Mouse (Mus musculus): ENCODE data around the gene Dact3. TPM values are rescaled to one million over a fixed set of nuclear protein-coding genes. Genes with fewer than 3 reads are reported as not detected.

Dact3 gene
- 9.5 TPM for polyA plus RNA-seq (2014; fragmentation: Illumina TruSeq; extraction: RNeasy Lipid Tissue Mini Kit (QIAGEN cat#74804); ENCODE audit: low read depth, low replicate concordance)

GRCm38 (mm10) chr7:16875310-16875325 is at the start of gene Dact3:
Dact3 (plus strand) TSS chr7:16875317.

GRCm38 (mm10) chr7:16842645-16843063 is 32.5 kb upstream of the Dact3 start, which contains the start of gene Prkd2:
Prkd2 (plus strand) TSS chr7:16842902.

GRCm38 (mm10) chr7:16891641-16892351 is 16.7 kb downstream of the Dact3 start, which contains the start of gene Gng8:
Gng8 (plus strand) TSS chr7:16891786.

GRCm38 (mm10) chr7:16906281-16906680 is 31.2 kb downstream of the Dact3 start, which contains the start of gene Ptgir:
Ptgir (plus strand) TSS chr7:16906490.

GRCm38 (mm10) chr7:16924037-16924834 is 49.1 kb downstream of the Dact3 start, which contains the start of gene Calm3:
Calm3 (minus strand) TSS chr7:16924114.

Other genes with a start within 250 kb of the Dact3 start
- not detected for gene Ceacam15, start 199.6 kb upstream of the Dact3 start, polyA plus RNA-seq (2014; fragmentation: Illumina TruSeq; extraction: RNeasy Lipid Tissue Mini Kit (QIAGEN cat#74804); ENCODE audit: low read depth, low replicate concordance)
- gene Ceacam9, start 153.4 kb upstream of the Dact3 start, polyA plus RNA-seq (2014; fragmentation: Illumina TruSeq; extraction: RNeasy Lipid Tissue Mini Kit (QIAGEN cat#74804); ENCODE audit: low read depth, low replicate concordance), result not detected
- gene Ap2s1, start 136.9 kb upstream of the Dact3 start, polyA plus RNA-seq (2014; fragmentation: Illumina TruSeq; extraction: RNeasy Lipid Tissue Mini Kit (QIAGEN cat#74804); ENCODE audit: low read depth, low replicate concordance), result 101 TPM
- gene Slc1a5, start 94.0 kb upstream of the Dact3 start, polyA plus RNA-seq (2014; fragmentation: Illumina TruSeq; extraction: RNeasy Lipid Tissue Mini Kit (QIAGEN cat#74804); ENCODE audit: low read depth, low replicate concordance), result 27.6 TPM
- 57.6 TPM for gene Strn4, start 59.4 kb upstream of the Dact3 start, polyA plus RNA-seq (2014; fragmentation: Illumina TruSeq; extraction: RNeasy Lipid Tissue Mini Kit (QIAGEN cat#74804); ENCODE audit: low read depth, low replicate concordance)
- gene Fkrp, start 58.6 kb upstream of the Dact3 start, polyA plus RNA-seq (2014; fragmentation: Illumina TruSeq; extraction: RNeasy Lipid Tissue Mini Kit (QIAGEN cat#74804); ENCODE audit: low read depth, low replicate concordance), result 41.3 TPM
- 16.4 TPM for gene Prkd2, start 32.4 kb upstream of the Dact3 start, polyA plus RNA-seq (2014; fragmentation: Illumina TruSeq; extraction: RNeasy Lipid Tissue Mini Kit (QIAGEN cat#74804); ENCODE audit: low read depth, low replicate concordance)
- gene Gng8, start 16.5 kb downstream of the Dact3 start, polyA plus RNA-seq (2014; fragmentation: Illumina TruSeq; extraction: RNeasy Lipid Tissue Mini Kit (QIAGEN cat#74804); ENCODE audit: low read depth, low replicate concordance), result 3.7 TPM
- 3.4 TPM for gene Ptgir, start 31.2 kb downstream of the Dact3 start, polyA plus RNA-seq (2014; fragmentation: Illumina TruSeq; extraction: RNeasy Lipid Tissue Mini Kit (QIAGEN cat#74804); ENCODE audit: low read depth, low replicate concordance)
- 115 TPM for gene Calm3, start 48.8 kb downstream of the Dact3 start, polyA plus RNA-seq (2014; fragmentation: Illumina TruSeq; extraction: RNeasy Lipid Tissue Mini Kit (QIAGEN cat#74804); ENCODE audit: low read depth, low replicate concordance)
- 3.4 TPM for gene Pnmal2, start 69.4 kb downstream of the Dact3 start, polyA plus RNA-seq (2014; fragmentation: Illumina TruSeq; extraction: RNeasy Lipid Tissue Mini Kit (QIAGEN cat#74804); ENCODE audit: low read depth, low replicate concordance)
- gene Pnmal1, start 84.4 kb downstream of the Dact3 start, polyA plus RNA-seq (2014; fragmentation: Illumina TruSeq; extraction: RNeasy Lipid Tissue Mini Kit (QIAGEN cat#74804); ENCODE audit: low read depth, low replicate concordance), result 0.10 TPM
- not detected for gene Gm42372, start 107.8 kb downstream of the Dact3 start, polyA plus RNA-seq (2014; fragmentation: Illumina TruSeq; extraction: RNeasy Lipid Tissue Mini Kit (QIAGEN cat#74804); ENCODE audit: low read depth, low replicate concordance)
- 3.9 TPM for gene Ccdc8, start 117.4 kb downstream of the Dact3 start, polyA plus RNA-seq (2014; fragmentation: Illumina TruSeq; extraction: RNeasy Lipid Tissue Mini Kit (QIAGEN cat#74804); ENCODE audit: low read depth, low replicate concordance)
- 78.9 TPM for gene Ppp5c, start 152.6 kb downstream of the Dact3 start, polyA plus RNA-seq (2014; fragmentation: Illumina TruSeq; extraction: RNeasy Lipid Tissue Mini Kit (QIAGEN cat#74804); ENCODE audit: low read depth, low replicate concordance)
- gene Hif3a, start 187.1 kb downstream of the Dact3 start, polyA plus RNA-seq (2014; fragmentation: Illumina TruSeq; extraction: RNeasy Lipid Tissue Mini Kit (QIAGEN cat#74804); ENCODE audit: low read depth, low replicate concordance), result 0.84 TPM
- not detected for gene Psg16, start 198.7 kb downstream of the Dact3 start, polyA plus RNA-seq (2014; fragmentation: Illumina TruSeq; extraction: RNeasy Lipid Tissue Mini Kit (QIAGEN cat#74804); ENCODE audit: low read depth, low replicate concordance)